Mouse (Mus musculus) testis, adult 10 weeks (tissue): ENCODE data around the gene Cdc34. TPM values are rescaled to one million over a fixed set of nuclear protein-coding genes. Genes with fewer than 3 reads are reported as not detected.

ENCODE experiments used
- polyA plus RNA-seq: library from polyadenylated mRNA; stranded (reverse); fragments of 350-450 nt; fragmentation: Illumina TruSeq; extraction: RNeasy Lipid Tissue Mini Kit (QIAGEN cat#74804); gene quantifications from one replicate; pipeline ENCODE4 v1.2.3, GENCODE M21; 2014; ENCODE audit warnings: low read depth, low replicate concordance

Cdc34 gene
- 11.0 TPM for polyA plus RNA-seq

GRCm38 (mm10) chr10:79681591-79682245 is at the start of gene Cdc34:
Gene Cdc34, plus strand, starts transcription at chr10:79682195.

GRCm38 (mm10) chr10:79637128-79638110 is 44.6 kb upstream of the Cdc34 start, which contains the start of gene Shc2:
Gene Shc2, minus strand, starts transcription at chr10:79637918.

GRCm38 (mm10) chr10:79645711-79646110 is 36.3 kb upstream of the Cdc34 start, which contains the start of gene Odf3l2:
Gene Odf3l2, minus strand, starts transcription at chr10:79645738.

GRCm38 (mm10) chr10:79664131-79664665 is 17.8 kb upstream of the Cdc34 start, which contains the start of gene Madcam1:
Gene Madcam1, plus strand, starts transcription at chr10:79664559.

GRCm38 (mm10) chr10:79668771-79669575 is 13.0 kb upstream of the Cdc34 start, which contains the start of gene Tpgs1:
Gene Tpgs1, plus strand, starts transcription at chr10:79669369.

DNA sequence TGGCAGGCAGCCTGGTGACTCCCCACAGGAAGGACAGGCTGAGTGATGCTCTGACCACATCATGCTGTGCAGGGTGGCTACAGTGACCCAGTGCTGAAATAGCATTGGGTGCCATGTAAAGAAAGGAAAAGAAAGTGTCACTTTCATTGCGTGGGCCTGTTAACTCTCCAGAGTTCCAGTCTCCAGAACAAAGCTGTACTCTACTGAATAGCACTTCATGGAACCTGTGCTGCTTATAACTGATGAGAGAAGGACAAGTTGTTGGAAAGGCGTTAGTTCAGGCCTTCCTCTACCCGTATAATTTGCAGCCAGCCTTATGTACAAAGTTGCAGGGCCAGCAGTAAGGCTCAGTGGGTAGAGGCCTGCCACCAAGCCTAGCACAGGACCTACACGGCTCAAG is 6.7 kb downstream of the Cdc34 start, which contains the start of gene Gzmm:
Gene Gzmm (plus strand): TSS at position 301 of the 400 bp plus-strand sequence.

GRCm38 (mm10) chr10:79704065-79704969 is 22.3 kb downstream of the Cdc34 start, which contains the start of gene Bsg:
Gene Bsg, plus strand, starts transcription at chr10:79704491.

GRCm38 (mm10) chr10:79716254-79716987 is 34.4 kb downstream of the Cdc34 start, which contains the start of gene Hcn2:
Gene Hcn2, plus strand, starts transcription at chr10:79716634.

Other genes starting within 250 kb of the Cdc34 start
- not detected for gene Vmn2r83, start 213.5 kb upstream of the Cdc34 start, polyA plus RNA-seq
- not detected for gene Plpp2, start 148.4 kb upstream of the Cdc34 start, polyA plus RNA-seq
- gene Mier2, start 127.0 kb upstream of the Cdc34 start, polyA plus RNA-seq = 0.15 TPM
- gene Theg, start 94.9 kb upstream of the Cdc34 start, polyA plus RNA-seq = 19.5 TPM
- 0.07 TPM for gene C2cd4c, start 68.2 kb upstream of the Cdc34 start, polyA plus RNA-seq
- gene Shc2, start 44.3 kb upstream of the Cdc34 start, polyA plus RNA-seq = 1.9 TPM
- not detected for gene Odf3l2, start 36.5 kb upstream of the Cdc34 start, polyA plus RNA-seq
- gene Madcam1, start 17.6 kb upstream of the Cdc34 start, polyA plus RNA-seq = not detected
- gene Tpgs1, start 12.8 kb upstream of the Cdc34 start, polyA plus RNA-seq = not detected
- gene Gzmm, start 6.8 kb downstream of the Cdc34 start, polyA plus RNA-seq = not detected
- gene Bsg, start 22.3 kb downstream of the Cdc34 start, polyA plus RNA-seq = 293 TPM
- gene Hcn2, start 34.4 kb downstream of the Cdc34 start, polyA plus RNA-seq = not detected
- gene Polrmt, start 64.4 kb downstream of the Cdc34 start, polyA plus RNA-seq = 0.70 TPM
- not detected for gene Fgf22, start 72.9 kb downstream of the Cdc34 start, polyA plus RNA-seq
- gene Rnf126, start 84.8 kb downstream of the Cdc34 start, polyA plus RNA-seq = 6.6 TPM
- gene Fstl3, start 95.1 kb downstream of the Cdc34 start, polyA plus RNA-seq = 3.6 TPM
- not detected for gene Prss57, start 108.8 kb downstream of the Cdc34 start, polyA plus RNA-seq
- 0.38 TPM for gene Palm, start 111.4 kb downstream of the Cdc34 start, polyA plus RNA-seq
- not detected for gene Misp, start 138.8 kb downstream of the Cdc34 start, polyA plus RNA-seq
- 40.2 TPM for gene Ptbp1, start 172.2 kb downstream of the Cdc34 start, polyA plus RNA-seq
- not detected for gene Prtn3, start 192.3 kb downstream of the Cdc34 start, polyA plus RNA-seq
- not detected for gene Plppr3, start 192.4 kb downstream of the Cdc34 start, polyA plus RNA-seq
- gene Elane, start 204.1 kb downstream of the Cdc34 start, polyA plus RNA-seq = not detected
- gene Cfd, start 208.7 kb downstream of the Cdc34 start, polyA plus RNA-seq = not detected
- gene Med16, start 226.7 kb downstream of the Cdc34 start, polyA plus RNA-seq = 0.87 TPM
- not detected for gene Gm26602, start 228.7 kb downstream of the Cdc34 start, polyA plus RNA-seq
- not detected for gene Kiss1r, start 234.8 kb downstream of the Cdc34 start, polyA plus RNA-seq
- gene R3hdm4, start 239.0 kb downstream of the Cdc34 start, polyA plus RNA-seq = 1.1 TPM
- gene Arid3a, start 244.8 kb downstream of the Cdc34 start, polyA plus RNA-seq = 1.3 TPM